Mouse (Mus musculus): ENCODE results near the gene Sel1l2.
"Not testable (repeated sequence)": the region's sequence is repeated elsewhere in the genome, so short reads cannot be mapped to it uniquely, and the experiment has no call there.

Gene Sel1l2

GRCm38 (mm10) chr2:140215415-140215814 lies 174.1 kb downstream of the Sel1l2 start:
- DNase-seq (ENCODE audit: low spot score in 2 of 2) = no peak

DNA sequence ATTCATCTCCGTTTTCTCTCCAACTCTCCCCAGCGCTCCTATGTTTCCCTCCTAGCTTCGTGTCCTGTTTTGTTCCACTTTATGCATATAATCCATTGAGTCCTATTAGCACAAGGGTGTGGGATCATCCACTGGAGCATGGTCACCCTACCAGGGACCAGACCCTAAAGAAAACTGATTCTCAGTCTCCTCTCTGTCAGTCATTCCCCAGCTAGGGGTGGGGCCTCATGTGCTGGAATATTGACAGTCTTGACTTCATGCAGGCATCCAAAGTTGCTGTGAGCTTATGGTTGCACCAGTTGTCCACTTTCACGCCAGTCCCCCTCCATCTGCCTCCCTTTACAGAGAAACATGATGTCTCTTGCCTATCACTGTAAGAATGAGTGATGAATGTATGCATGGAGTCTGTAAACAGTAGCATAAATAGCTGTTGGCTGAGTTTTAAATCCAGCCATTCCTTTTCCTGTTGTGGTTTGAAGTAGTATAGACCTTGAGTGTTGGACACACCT lies 174.9 kb downstream of the Sel1l2 start:
- DNase-seq (ENCODE audit: low spot score in 2 of 2) = no peak

DNA sequence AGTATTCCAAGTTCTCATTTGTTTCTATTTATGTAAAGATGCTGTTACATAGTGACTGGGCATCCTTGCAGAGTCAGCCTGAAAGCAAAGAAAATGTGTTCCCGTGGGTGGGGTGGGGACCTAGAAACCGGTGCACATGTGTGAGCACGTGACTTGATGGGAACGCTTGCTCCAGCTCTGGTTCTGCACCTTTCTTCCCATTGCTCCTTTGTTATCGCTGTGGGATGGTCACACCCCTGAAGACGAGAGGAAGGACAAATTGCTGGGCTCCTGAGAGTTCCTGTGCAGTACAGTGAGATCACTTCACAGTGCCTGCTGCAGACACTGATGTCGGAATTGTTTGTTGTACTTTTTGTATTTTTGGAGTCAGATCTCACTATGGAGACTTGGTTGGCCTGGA lies 185.8 kb downstream of the Sel1l2 start:
- no peak for DNase-seq (ENCODE audit: low spot score in 2 of 2)

DNA sequence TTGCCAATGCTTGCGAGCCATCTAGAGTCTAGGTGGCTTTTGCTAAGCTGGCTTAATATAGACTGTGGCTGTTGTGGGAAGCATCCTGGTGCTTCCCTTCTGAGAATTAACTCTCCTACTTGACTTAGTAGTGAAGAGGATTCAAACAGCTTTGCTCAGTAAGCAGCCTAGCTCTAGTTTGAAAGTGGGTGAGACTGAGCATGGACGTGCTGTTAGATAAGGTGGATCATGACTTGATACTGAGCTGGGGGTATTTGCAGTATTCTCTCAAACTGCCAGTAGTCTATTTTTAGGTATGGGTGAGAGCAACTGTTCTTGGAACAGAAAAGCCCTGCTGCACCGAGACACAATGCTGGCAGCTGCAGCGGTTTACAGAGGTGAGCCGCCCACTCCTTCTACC lies 186.9 kb downstream of the Sel1l2 start:
- peak; percentile 45 to 50 for DNase-seq (ENCODE audit: low spot score in 2 of 2)

DNA sequence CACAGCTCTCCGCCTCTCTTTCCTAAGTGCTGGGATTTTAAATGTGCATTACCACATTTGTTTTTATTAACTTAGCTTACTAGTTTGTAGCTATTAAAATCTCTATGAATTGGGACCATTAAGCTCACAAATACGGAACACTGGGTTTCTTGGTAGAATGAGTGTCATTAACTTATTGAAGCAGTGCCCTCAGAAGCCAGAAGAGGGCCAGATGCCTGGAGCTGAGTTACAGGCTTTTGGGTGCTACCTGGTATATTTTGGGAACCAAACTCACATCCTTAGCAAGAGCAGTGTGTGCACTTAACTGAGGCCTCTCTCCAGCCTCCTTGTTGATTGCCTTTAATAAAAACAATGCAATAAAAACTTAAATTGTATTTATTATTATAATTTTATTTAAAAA lies 188.8 kb downstream of the Sel1l2 start:
- DNase-seq (ENCODE audit: low spot score in 2 of 2) = no peak

DNA sequence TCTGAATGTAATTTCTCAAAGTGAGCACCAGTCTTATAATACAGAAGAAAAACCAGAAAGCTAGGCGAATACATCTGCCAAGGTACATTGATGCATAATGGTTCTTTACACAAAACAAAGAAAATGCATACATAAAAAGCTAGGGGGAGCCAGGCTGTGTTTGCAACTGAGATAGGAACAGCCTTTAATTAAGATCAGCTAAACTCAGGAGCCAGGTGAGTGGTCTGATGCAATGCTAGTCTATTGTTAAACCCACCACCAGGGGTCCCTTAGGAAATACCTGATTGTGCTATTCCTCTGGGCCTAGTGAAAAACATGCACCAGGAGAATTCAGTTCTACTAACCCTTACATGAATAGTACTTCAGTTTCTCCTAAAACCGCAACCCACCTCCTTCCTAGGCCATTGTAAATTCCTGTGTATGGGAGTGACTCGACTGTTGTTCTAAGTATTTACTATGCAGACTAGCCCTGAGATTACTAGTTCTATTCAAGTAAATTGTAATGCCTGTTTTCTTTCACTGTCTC lies 203.8 kb downstream of the Sel1l2 start:
- DNase-seq (ENCODE audit: low spot score in 2 of 2) = not testable (repeated sequence)
